Mouse (Mus musculus) embryonic fibroblast, embryonic 13.5 days (primary cell): ENCODE measurements around the gene Naa38. TPM values are rescaled to one million over a fixed set of nuclear protein-coding genes. Genes with fewer than 3 reads are reported as not detected.
A peak's percentile ranks its signal among the peaks of the same experiment; 100 is the strongest.

ENCODE experiments used
- H3K27ac ChIP-seq: 2 replicates; pipeline ENCODE4 v1.5.1; 2012; ENCODE audit warnings: low read length, control low read depth, inconsistent platforms; ENCODE audit not compliant: insufficient read depth
- H3K4me1 ChIP-seq: 2 replicates; pipeline ENCODE4 v1.6.1; 2011; ENCODE audit warnings: low read length; ENCODE audit not compliant: control insufficient read depth, insufficient read depth
- H3K4me3 ChIP-seq: 2 replicates; pipeline ENCODE4 v1.5.1; 2011; ENCODE audit warnings: mild to moderate bottlenecking, control low read depth, low read length; ENCODE audit not compliant: insufficient read depth
- CTCF ChIP-seq: IDR thresholded peaks from 2 replicates; pipeline ENCODE4 v1.5.1; 2011; ENCODE audit warnings: mild to moderate bottlenecking, control low read depth, low read length, moderate library complexity, borderline replicate concordance; ENCODE audit not compliant: insufficient read depth
- POLR2A ChIP-seq: IDR thresholded peaks from 2 replicates; pipeline ENCODE4 v1.6.1; 2011; ENCODE audit warnings: low read depth, mild to moderate bottlenecking, control low read depth, low read length, moderate library complexity
- polyA plus RNA-seq: library from polyadenylated mRNA; stranded (reverse); fragments of >200 nt; gene quantifications from 2 replicates; pipeline ENCODE4 v1.2.4, GENCODE M21; 2011; ENCODE audit warnings: low read depth; ENCODE audit not compliant: missing spikeins, insufficient read length

Naa38 gene
- polyA plus RNA-seq, 1 experiment = 81.1 TPM

GRCm38 (mm10) chr11:69430631-69431030 is 35.3 kb downstream of the Naa38 start:
- Histone ChIP-seq H3K4me1 (no peaks in the 10 kb centered on the region), H3K27ac (no peak overlapping the region), H3K4me3 (no peak overlapping the region)
- TF ChIP-seq CTCF = no peak
- TF ChIP-seq POLR2A = no peak

- no peak overlapping the region for H3K27ac ChIP-seq
- no peaks in the 10 kb centered on the region for H3K4me1 ChIP-seq
- no peak overlapping the region for H3K4me3 ChIP-seq
- TF ChIP-seq CTCF = peak; percentile 21; the same call in 1 of the 2 replicates
- TF ChIP-seq POLR2A = no peak
Observed at GRCm38 (mm10) chr11:69431829-69432639, 36.7 kb downstream of the Naa38 start.

- no peak overlapping the region for H3K27ac ChIP-seq
- no peaks in the 10 kb centered on the region for H3K4me1 ChIP-seq
- H3K4me3 ChIP-seq = no peak overlapping the region
- TF ChIP-seq CTCF (no peak), POLR2A (no peak)
Observed at GRCm38 (mm10) chr11:69432640-69432982, 37.3 kb downstream of the Naa38 start.

GRCm38 (mm10) chr11:69433189-69433588 is 37.9 kb downstream of the Naa38 start:
- H3K27ac ChIP-seq = no peak overlapping the region
- no peak for TF ChIP-seq CTCF
- no peak for TF ChIP-seq POLR2A
- H3K4me3 ChIP-seq = no peak overlapping the region
- H3K4me1 ChIP-seq = no peaks in the 10 kb centered on the region

- Histone ChIP-seq H3K4me1 (no peaks in the 10 kb centered on the region), H3K4me3 (no peak overlapping the region), H3K27ac (no peak overlapping the region)
- TF ChIP-seq POLR2A (no peak), CTCF (no peak)
Observed at GRCm38 (mm10) chr11:69437291-69437690, 42.0 kb downstream of the Naa38 start.

- H3K27ac ChIP-seq = no peak overlapping the region
- no peak overlapping the region for H3K4me3 ChIP-seq
- H3K4me1 ChIP-seq = peaks cover 4% of the 10 kb centered on the region; the same call in 1 of the 2 replicates
- TF ChIP-seq POLR2A (no peak), CTCF (no peak)
Observed at GRCm38 (mm10) chr11:69443328-69443727, 48.0 kb downstream of the Naa38 start.

Other genes with a start within 250 kb of the Naa38 start
- not detected in 2 replicates for gene Alox12b, start 238.5 kb upstream of the Naa38 start, polyA plus RNA-seq
- gene Alox8, start 197.6 kb upstream of the Naa38 start, polyA plus RNA-seq = not detected in 2 replicates
- 0.12 TPM in 1 of 2 replicates, not detected in the other for gene Gucy2e, start 158.5 kb upstream of the Naa38 start, polyA plus RNA-seq
- 13.5 and 17.6 TPM in 2 replicates for gene Cntrob, start 71.7 kb upstream of the Naa38 start, polyA plus RNA-seq
- gene Trappc1, start 71.5 kb upstream of the Naa38 start, polyA plus RNA-seq = 92.9 and 121 TPM in 2 replicates
- gene Kcnab3, start 69.2 kb upstream of the Naa38 start, polyA plus RNA-seq = 2.1 and 2.9 TPM in 2 replicates
- gene Rnf227, start 55.0 kb upstream of the Naa38 start, polyA plus RNA-seq = 1.7 and 4.4 TPM in 2 replicates
- gene Chd3, start 26.1 kb upstream of the Naa38 start, polyA plus RNA-seq = 175 and 199 TPM in 2 replicates
- gene Cyb5d1, start 144 bp downstream of the Naa38 start, polyA plus RNA-seq = 51.0 and 51.7 TPM in 2 replicates
- gene Tmem88, start 2.7 kb downstream of the Naa38 start, polyA plus RNA-seq = 9.1 and 10.3 TPM in 2 replicates
- 31.8 and 33.4 TPM in 2 replicates for gene Kdm6b, start 18.2 kb downstream of the Naa38 start, polyA plus RNA-seq
- gene Dnah2, start 153.6 kb downstream of the Naa38 start, polyA plus RNA-seq = 0.21 TPM in 1 of 2 replicates, not detected in the other
- 0.45 and 2.6 TPM in 2 replicates for gene Efnb3, start 164.7 kb downstream of the Naa38 start, polyA plus RNA-seq
- 7.9 and 10.2 TPM in 2 replicates for gene Wrap53, start 184.8 kb downstream of the Naa38 start, polyA plus RNA-seq
- gene Trp53, start 184.9 kb downstream of the Naa38 start, polyA plus RNA-seq = 159 and 160 TPM in 2 replicates
- 0.58 and 2.7 TPM in 2 replicates for gene Atp1b2, start 210.5 kb downstream of the Naa38 start, polyA plus RNA-seq
- gene Shbg, start 222.4 kb downstream of the Naa38 start, polyA plus RNA-seq = not detected in 2 replicates
- gene Sat2, start 226.5 kb downstream of the Naa38 start, polyA plus RNA-seq = 11.7 and 13.6 TPM in 2 replicates
- gene Fxr2, start 237.5 kb downstream of the Naa38 start, polyA plus RNA-seq = 63.5 and 71.7 TPM in 2 replicates